Mouse (Mus musculus) limb, embryonic 11.5 days (tissue): ENCODE data around the gene Tfpt. TPM values are rescaled to one million over a fixed set of nuclear protein-coding genes. Genes with fewer than 3 reads are reported as not detected.

Experiments used
- ATAC-seq: fragments of 200-750 bp; cut with Nextera tagmentation; 2 replicates; pipeline ENCODE4 v1.8.0; 2017; ENCODE audit warnings: low read depth; ENCODE audit not compliant: insufficient number of reproducible peaks, low FRiP score, low TSS enrichment
- DNase-seq: peaks from one replicate; pipeline ENCODE4 v3.0.0-alpha.2; 2015; ENCODE audit warnings: low spot score
- H3K27ac ChIP-seq: fragments of 300-500 bp; sonication (generic); replicated peaks from 2 replicates; pipeline ENCODE4 v1.5.1; 2014; ENCODE audit warnings: low read depth, mild to moderate bottlenecking, low read length
- H3K27me3 ChIP-seq: fragments of 300-500 bp; sonication (generic); 2 replicates; pipeline ENCODE4 v1.6.1; 2014; ENCODE audit warnings: mild to moderate bottlenecking, low read length, mixed read lengths; ENCODE audit not compliant: control insufficient read depth, insufficient read depth
- H3K36me3 ChIP-seq: fragments of 300-500 bp; sonication (generic); 2 replicates; pipeline ENCODE4 v1.6.1; 2014; ENCODE audit warnings: mild to moderate bottlenecking, low read length, moderate library complexity, mixed read lengths; ENCODE audit not compliant: control insufficient read depth, insufficient read depth
- H3K4me1 ChIP-seq: fragments of 300-500 bp; sonication (generic); 2 replicates; pipeline ENCODE4 v1.6.1; 2014; ENCODE audit warnings: low read length, mixed read lengths; ENCODE audit not compliant: control insufficient read depth, insufficient read depth
- H3K4me2 ChIP-seq: fragments of 300-500 bp; sonication (generic); 2 replicates; pipeline ENCODE4 v1.6.1; 2014; ENCODE audit warnings: low read depth, mild to moderate bottlenecking, moderate library complexity; ENCODE audit not compliant: severe bottlenecking
- H3K4me3 ChIP-seq: fragments of 300-500 bp; sonication (generic); 2 replicates; pipeline ENCODE4 v1.5.1; 2014; ENCODE audit warnings: low read depth, low read length
- H3K9ac ChIP-seq: fragments of 300-500 bp; sonication (generic); 2 replicates; pipeline ENCODE4 v1.6.1; 2014; ENCODE audit warnings: mild to moderate bottlenecking, low read length
- H3K9me3 ChIP-seq: fragments of 300-500 bp; sonication (generic); 2 replicates; pipeline ENCODE4 v1.6.1; 2016; ENCODE audit warnings: low read length; ENCODE audit not compliant: control insufficient read depth
- WGBS: fragments of 180-500 bp; shearing (Covaris S2); extraction: QIAGEN DNeasy Blood & Tissue Kit; methylation state at CpG from one replicate; pipeline ENCODE4 v1.1.7; 2014; 5-methylcytosine and 5-hydroxymethylcytosine counted together
- polyA plus RNA-seq: library from polyadenylated mRNA; unstranded; fragments of >200 nt; fragmentation: Nextera tagmentation; extraction: Ambion mirVana; gene quantifications from 2 replicates; pipeline ENCODE4 v1.2.1, GENCODE M21; 2014

Tfpt gene
- 31.1 and 35.5 TPM in 2 replicates for polyA plus RNA-seq

DNA sequence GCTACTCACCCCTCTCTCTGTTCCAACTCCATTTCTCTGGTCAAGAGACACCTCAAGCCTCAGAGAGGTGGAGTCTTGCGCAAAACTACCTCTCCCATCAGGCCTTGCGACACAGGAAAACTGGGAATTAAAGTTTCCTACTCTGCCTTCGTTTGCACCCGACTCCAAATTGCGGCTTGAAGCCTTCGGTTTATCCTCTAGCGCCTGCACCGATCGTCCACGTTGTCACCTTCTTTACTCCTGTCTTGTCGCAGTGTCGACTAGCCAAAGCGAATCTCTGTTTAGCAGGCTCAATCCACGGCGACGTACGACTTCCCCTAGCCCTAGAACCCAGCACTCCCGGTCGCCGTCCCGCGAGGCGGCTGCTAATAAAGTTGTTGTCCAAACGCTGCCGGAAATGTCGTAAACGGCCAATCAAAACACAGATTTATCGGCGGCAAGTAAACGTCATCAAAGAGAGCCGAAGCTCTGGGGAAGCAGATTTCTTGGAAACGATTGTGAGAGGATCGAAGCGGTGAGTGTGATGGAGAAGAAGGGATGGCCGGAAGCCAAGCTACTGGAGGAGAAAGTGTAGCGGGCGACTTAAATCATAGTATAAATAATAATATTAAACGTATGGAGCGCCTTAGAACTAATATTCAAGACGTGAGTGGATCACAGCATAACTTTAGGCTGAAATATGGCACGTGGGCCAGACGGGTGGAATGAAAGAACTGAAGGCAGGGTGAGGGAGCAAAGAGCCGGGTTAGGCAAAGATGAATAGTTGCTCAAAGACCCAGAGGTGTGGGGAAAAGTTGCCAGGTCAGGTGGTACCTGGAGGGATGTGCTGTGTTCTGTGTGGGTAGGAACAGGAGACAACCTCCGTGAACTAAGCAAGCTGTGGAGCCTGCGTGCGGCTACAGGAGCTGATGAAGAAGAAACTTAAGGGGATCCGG lies at the start of gene Tfpt, which contains the start of gene Prpf31:
TSS of gene Tfpt (minus strand) at position 387 of the 935 bp plus-strand sequence.
TSS of gene Prpf31 (plus strand) at position 443 of the 935 bp plus-strand sequence.
- peak within 1 kb of the TSS; percentile 96 for H3K4me2 ChIP-seq
- H3K27me3 ChIP-seq: no peaks in the 10 kb centered on the region
- H3K36me3 ChIP-seq: peaks cover 10% of the 10 kb centered on the region
- WGBS: 1% methylated on average over 47 of the region's 47 CpGs
- DNase-seq: peak; percentile 95
- H3K4me3 ChIP-seq: peak within 1 kb of the TSS; percentile 73
- 0 out of 2 replicates have a peak within 1 kb of the TSS, but pooled peaks have one; percentile 33 for H3K27ac ChIP-seq
- H3K4me1 ChIP-seq: peaks cover 15% of the 10 kb centered on the region
- ATAC-seq: peak; percentile 88
- H3K9me3 ChIP-seq: no peaks in the 10 kb centered on the region
- peak within 1 kb of the TSS; percentile 66 for H3K9ac ChIP-seq

DNA sequence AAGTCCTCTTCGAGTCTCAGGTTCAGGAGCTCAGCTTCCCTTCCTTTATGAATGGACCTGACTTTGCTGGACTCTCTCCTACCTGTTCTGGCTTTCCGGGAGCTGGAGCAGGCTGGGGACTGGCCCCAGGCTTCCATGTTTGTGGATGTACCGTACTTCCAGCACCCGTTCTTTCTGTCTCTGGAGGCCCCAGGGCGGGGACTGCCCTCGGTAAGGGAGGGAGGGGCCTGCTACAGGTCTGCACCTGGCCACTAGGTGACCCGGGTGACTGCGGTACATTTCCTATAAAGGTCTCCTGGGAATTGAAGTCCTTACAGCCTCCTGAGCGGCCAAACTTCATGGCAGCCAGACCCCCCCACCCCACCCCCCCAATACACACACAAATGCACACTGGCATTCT lies 47.6 kb upstream of the Tfpt start, which contains the start of gene Tmc4:
TSS of gene Tmc4 (minus strand) at position 212 of the 400 bp plus-strand sequence.
- no peak for ATAC-seq
- no peak within 1 kb of the TSS for H3K9ac ChIP-seq
- H3K27ac ChIP-seq: no peak within 1 kb of the TSS
- no peaks in the 10 kb centered on the region for H3K9me3 ChIP-seq
- DNase-seq: no peak
- no peaks in the 10 kb centered on the region for H3K27me3 ChIP-seq
- H3K4me2 ChIP-seq: no peak within 1 kb of the TSS
- WGBS: 47% methylated on average over 9 of the region's 9 CpGs
- H3K4me1 ChIP-seq: no peaks in the 10 kb centered on the region
- H3K36me3 ChIP-seq: no peaks in the 10 kb centered on the region
- no peak within 1 kb of the TSS for H3K4me3 ChIP-seq

DNA sequence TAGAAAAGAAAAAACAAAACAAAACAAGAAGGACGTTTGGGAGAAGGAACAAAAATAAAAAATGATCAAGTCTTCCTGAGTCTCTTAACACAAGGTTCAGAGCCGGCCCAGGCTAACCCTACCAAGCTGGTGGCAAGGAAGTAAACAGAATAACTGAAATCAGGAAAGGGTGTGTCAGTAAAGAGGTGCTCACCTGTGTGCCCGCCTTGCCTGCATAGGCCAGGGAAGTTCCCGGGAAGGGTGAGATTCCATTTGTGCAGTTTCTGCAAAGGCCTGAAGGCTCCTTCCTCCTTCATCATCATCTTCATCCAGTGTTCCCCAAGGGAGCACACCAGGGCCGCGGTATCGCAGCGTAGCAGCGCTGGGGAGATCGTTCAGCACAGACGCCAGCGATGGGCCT lies 46.6 kb upstream of the Tfpt start:
- Histone ChIP-seq H3K27me3 (no peaks in the 10 kb centered on the region), H3K4me2 (no peak overlapping the region), H3K4me3 (no peak overlapping the region), H3K27ac (no peak overlapping the region), H3K9me3 (no peaks in the 10 kb centered on the region), H3K36me3 (no peaks in the 10 kb centered on the region), H3K9ac (no peak overlapping the region), H3K4me1 (no peaks in the 10 kb centered on the region)
- 92% methylated on average over 12 of the region's 12 CpGs for WGBS
- no peak for DNase-seq
- ATAC-seq: no peak

DNA sequence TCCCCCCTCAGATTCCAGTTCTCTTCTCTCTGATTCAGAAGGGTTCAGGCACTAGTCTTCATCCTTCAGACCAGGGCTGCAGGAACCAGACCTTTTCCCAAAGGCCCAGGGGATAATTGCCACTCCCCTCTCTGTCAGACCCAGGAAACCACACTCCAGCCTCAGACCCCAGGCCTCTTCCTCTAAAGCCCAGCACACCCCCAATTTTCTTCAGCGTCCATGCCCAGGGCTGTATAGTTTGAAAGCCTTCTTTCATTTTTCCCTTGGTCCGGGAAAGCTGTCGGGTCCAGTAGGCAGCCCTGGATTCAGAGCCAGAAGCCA lies 45.5 kb upstream of the Tfpt start:
- WGBS: 84% methylated on average over 3 of the region's 3 CpGs
- DNase-seq (no peak), ATAC-seq (no peak)
- Histone ChIP-seq H3K27me3 (no peaks in the 10 kb centered on the region), H3K9me3 (no peaks in the 10 kb centered on the region), H3K4me2 (no peak overlapping the region), H3K36me3 (no peaks in the 10 kb centered on the region), H3K4me3 (no peak overlapping the region), H3K4me1 (no peaks in the 10 kb centered on the region), H3K9ac (no peak overlapping the region), H3K27ac (no peak overlapping the region)

DNA sequence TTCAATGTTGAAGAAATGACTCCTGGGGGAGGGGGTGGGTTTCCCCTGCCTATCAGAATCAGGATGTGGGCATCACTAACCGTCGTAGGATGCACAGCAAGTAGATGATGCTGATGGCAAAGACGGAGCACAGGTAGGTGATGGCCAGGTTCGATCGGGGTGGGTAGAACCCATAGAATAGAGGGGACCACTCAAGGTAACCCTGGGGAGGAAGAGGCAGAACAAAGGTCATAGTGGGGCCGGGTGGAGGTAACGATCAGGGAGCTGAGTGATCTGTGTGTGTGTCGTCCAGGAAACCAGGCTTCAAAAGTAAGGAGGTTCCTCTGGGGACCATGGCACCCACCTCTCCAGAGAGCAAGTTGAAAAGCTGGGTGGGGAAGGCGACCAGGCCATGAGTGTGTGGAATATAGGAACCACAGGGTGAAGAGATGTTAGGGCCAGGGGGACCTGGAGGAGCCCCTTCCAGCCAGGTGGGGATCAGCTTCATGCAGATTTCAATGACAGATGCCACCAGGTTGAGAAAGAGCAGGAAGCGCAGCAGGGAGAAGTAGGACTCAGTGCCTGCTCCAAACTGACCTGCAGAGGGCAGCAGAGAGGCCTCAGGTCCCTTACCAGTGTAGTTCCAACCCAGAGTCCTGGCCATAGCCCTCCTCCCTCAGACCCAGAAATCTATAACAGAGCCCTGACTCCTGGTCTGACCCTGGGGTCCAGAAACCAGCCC lies 44.9 kb upstream of the Tfpt start:
- no peaks in the 10 kb centered on the region for H3K36me3 ChIP-seq
- ATAC-seq: peak; percentile 42; the same call in 1 of the 2 replicates
- no peak overlapping the region for H3K4me2 ChIP-seq
- H3K27me3 ChIP-seq: no peaks in the 10 kb centered on the region
- no peak overlapping the region for H3K4me3 ChIP-seq
- H3K4me1 ChIP-seq: no peaks in the 10 kb centered on the region
- peak; percentile 85 for DNase-seq
- no peak overlapping the region for H3K27ac ChIP-seq
- no peaks in the 10 kb centered on the region for H3K9me3 ChIP-seq
- WGBS: 69% methylated on average over 10 of the region's 10 CpGs
- no peak overlapping the region for H3K9ac ChIP-seq

DNA sequence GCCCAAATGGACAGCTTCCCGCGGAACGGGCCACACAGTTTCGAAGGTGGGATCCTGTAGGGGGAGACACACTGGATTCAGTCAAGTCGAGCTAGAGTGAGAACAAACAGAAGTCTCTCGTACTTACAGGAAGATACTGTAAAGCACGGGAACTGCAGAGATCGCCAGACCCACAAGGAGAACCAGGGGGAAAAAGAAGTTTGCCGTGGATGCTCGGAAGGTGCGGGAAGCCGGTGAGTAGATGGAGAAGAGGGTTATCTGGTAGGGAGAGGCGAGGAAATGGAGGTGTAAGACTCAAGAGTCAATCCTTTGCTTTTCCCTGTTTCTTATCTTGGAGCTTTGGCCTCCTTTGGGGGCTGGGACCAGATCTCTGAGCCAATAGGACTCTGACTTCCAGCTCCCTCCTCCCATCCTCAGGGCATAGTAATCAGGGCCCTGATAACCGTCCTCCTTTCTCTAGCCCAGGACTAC lies 37.2 kb upstream of the Tfpt start:
- no peaks in the 10 kb centered on the region for H3K9me3 ChIP-seq
- H3K4me3 ChIP-seq: no peak overlapping the region
- H3K4me2 ChIP-seq: no peak overlapping the region
- no peaks in the 10 kb centered on the region for H3K27me3 ChIP-seq
- H3K27ac ChIP-seq: no peak overlapping the region
- no peak for ATAC-seq
- DNase-seq: peak; percentile 24
- no peak overlapping the region for H3K9ac ChIP-seq
- H3K36me3 ChIP-seq: 0 out of 2 replicates have a peak, but pooled peaks cover 3% of the 10 kb centered on the region
- WGBS: 14% methylated on average over 14 of the region's 14 CpGs
- H3K4me1 ChIP-seq: no peaks in the 10 kb centered on the region

DNA sequence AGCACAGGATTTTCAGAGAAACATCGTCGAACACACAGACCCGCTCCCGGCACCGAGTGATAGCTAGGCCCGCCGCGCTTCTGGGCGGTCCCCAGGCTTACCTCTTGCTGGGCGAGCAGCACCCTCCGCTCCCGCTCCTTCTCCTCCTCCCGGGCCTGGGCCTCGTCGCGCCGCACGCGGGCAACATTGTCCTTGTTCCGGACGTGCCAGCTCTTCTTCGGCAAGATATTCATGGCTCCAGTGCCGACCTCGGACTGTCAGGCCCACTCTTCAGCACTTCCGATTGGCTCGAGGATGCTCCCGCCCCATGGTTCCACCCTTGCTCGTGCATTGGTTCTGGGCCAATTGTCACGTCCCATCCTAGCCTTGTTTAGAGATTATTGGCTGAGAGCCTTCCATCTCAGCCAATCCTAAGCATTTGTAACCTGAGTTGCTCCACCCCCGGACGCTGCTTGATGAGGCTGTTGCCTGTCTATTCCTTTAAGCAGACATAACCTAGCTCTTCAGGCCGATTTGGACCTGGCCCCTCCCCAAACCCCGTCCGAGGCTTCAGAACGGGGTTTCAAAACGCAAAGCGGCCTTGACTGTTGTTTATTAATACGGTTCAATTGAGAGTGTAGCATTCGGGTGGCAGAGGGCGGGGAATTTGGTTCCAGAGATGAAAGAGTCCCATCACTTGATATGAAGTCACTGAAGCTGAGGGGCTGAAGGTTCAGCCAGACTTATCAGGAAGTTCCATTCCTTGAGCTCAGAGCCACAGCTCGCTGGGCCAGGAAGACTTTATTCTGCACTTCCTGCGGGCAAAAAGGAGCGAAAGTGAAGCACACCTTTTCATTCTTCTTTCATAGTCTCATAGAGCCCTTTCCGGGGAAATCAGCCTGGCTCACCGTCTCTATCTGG lies 35.7 kb upstream of the Tfpt start, which contains the start of gene Leng1:
TSS of gene Leng1 (minus strand) at position 626 of the 900 bp plus-strand sequence.
- H3K4me2 ChIP-seq: peak within 1 kb of the TSS; percentile 55
- peak within 1 kb of the TSS; percentile 5; the same call in 1 of the 2 replicates for H3K27ac ChIP-seq
- peak within 1 kb of the TSS; percentile 71 for H3K9ac ChIP-seq
- H3K36me3 ChIP-seq: peaks cover 6% of the 10 kb centered on the region
- WGBS: 4% methylated on average over 45 of the region's 45 CpGs
- ATAC-seq: peak; percentile 97
- H3K4me3 ChIP-seq: peak within 1 kb of the TSS; percentile 69
- H3K4me1 ChIP-seq: no peaks in the 10 kb centered on the region
- peak; percentile 91 for DNase-seq
- H3K9me3 ChIP-seq: no peaks in the 10 kb centered on the region
- H3K27me3 ChIP-seq: no peaks in the 10 kb centered on the region
